Mouse (Mus musculus): Measurements from ENCODE around the gene Nr6a1.

Gene Nr6a1

DNA sequence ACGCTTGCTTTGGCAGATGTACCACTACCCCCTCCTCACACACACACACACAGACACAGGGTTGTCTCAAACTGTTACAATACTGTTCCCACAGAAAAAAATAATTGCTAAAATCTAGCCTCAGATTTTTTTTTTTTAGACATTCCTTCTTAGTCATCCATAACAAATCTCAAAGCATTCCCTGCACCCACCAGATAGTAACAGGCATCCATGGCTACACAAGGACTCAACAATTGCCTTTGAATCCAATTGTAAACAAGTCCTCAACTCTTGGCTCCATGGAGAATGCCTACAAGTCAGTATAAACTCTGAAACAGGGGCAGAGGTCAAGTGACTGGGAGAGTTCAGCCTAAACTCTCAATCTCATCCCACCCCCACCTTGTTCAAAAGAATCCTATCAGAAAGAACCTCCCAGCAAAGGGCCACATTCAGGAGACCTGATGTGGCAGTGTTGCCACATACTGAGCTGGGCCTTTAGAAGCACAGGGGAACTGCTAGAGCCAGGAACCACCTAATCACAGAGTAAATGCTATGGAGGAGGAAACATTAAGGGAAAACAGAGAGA is 52.9 kb downstream of the Nr6a1 start:
- no peak for DNase-seq (ENCODE audit: low spot score in 2 of 2)

- no peak for DNase-seq (ENCODE audit: low spot score in 2 of 2)
Measured at GRCm38 (mm10) chr2:38872730-38873129, 54.8 kb downstream of the Nr6a1 start.

DNA sequence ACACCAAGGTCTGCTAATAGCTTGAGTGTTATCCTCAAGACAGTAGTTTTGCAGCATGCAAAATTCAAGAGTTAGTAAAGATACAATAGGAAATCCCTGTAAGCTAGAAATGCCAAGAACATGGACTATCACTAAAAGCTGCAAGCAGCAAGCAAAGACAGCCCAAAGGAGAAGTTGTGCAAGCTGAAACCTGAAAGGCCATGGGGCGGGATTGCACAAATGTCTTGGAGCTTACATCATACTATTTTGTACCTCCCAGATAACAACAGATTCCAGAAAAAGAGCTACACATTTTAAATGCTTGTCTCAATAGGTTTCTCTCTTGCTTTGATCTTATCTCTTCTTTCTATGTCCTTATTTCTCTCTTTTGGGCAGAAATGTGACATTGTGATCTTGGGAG is 60.8 kb downstream of the Nr6a1 start:
- no peak for DNase-seq (ENCODE audit: low spot score in 2 of 2)

DNA sequence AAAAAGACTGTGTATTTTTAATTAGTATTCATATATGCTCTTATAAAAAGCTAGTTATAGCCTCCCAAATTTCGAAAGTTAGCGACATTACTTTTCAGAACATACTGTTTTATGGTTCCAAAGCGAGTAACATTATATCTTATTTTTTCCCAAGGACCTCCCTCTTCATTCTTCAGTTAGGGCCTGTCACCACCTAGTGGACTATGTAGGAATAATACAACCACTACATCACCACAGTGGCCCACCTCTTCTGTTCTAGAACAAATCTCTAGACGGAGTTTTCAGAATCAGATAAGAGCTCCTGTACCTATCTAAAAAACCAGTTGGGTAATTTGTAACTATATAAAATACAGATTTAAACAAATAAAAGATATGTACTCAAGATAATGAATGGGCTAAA is 63.5 kb downstream of the Nr6a1 start:
- no peak for DNase-seq (ENCODE audit: low spot score in 2 of 2)

DNA sequence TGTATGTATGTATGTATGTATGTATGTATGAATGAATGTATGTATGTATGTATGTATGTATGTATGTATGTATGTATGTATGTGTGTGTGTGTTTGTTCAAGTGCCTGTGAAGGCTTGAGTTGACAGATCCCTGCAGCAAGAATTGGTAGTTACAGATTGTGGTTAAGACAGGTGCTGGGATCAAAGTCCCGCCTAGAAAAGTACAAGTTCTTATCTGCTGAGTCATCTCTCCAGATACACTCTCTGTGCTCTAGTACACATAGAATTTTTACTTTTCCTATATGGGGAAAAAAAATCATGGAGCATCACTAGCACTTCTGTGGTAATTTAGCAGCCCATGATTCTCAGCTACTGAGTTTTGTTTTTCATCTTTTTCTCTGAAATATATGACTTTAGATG is 75.7 kb downstream of the Nr6a1 start:
- DNase-seq (ENCODE audit: low spot score in 2 of 2), result no peak

DNA sequence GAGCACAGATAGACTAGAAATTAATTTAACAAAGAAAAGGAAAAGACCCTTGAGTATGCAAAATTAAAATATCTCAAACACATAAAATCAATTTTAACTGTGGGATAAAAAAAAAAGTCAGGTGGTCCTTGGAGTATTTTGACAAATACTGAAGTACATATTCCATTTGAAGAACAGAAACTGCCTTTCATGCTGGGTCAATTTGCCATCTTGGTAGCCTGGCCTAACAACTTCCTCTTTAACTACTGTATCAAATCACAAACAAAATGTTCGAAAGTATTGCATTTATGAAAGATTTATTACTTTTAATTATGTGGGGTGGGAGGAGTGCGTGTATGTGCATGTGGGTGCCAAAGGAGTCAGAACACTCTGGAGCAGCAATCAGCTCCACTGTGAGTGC is 81.2 kb downstream of the Nr6a1 start:
- no peak for DNase-seq (ENCODE audit: low spot score in 2 of 2)

- DNase-seq (ENCODE audit: low spot score in 2 of 2), result no peak
Measured at GRCm38 (mm10) chr2:38835489-38835888, 92.0 kb downstream of the Nr6a1 start.

GRCm38 (mm10) chr2:38831976-38832375 is 95.5 kb downstream of the Nr6a1 start:
- DNase-seq (ENCODE audit: low spot score in 2 of 2), result no peak

DNA sequence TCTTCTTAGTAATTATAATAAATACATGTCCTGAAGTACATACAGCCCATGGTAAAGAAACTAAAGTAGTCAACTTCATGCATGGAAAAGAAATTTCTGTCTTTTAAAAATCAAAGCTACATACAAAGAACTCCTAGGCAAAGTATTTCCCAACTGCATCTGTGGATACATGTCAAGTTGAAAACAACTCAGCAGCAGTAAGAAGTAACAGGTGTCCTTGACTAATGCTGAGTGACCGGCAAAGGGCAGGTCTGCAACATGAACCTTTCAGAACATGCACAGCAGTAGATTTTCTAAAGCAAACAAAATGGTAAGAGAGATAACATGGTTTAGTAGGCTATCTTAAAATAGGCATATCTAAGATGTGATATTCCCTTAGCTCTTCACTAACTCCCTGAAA is 98.0 kb downstream of the Nr6a1 start:
- DNase-seq (ENCODE audit: low spot score in 2 of 2), result no peak

DNA sequence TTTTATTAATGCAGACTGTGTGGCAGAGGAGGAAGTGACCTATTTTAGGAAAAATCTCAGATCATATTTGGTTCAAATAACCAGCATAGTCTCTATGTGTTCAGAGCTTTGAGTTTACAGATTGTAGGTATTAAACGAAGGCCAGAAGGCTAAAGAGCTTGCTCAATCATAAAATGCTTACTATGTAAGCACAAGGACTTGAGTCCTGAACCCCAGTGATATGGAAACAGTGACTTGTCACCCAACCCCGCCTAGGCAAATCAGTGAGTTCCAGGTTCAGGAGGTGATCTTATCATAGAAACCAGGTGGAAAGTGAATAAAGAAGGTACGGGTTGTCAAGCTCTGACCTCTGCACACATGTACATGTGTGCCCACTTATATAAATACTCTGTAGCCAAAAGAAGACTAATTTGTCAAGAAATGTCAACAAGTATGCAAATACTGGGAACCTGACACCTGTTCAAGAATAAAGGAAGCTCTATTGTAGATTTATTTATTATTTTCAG is 99.6 kb downstream of the Nr6a1 start:
- DNase-seq (ENCODE audit: low spot score in 2 of 2), result no peak

GRCm38 (mm10) chr2:38826189-38826588 is 101.3 kb downstream of the Nr6a1 start:
- no peak for DNase-seq (ENCODE audit: low spot score in 2 of 2)

GRCm38 (mm10) chr2:38824791-38825768 is 102.4 kb downstream of the Nr6a1 start:
- DNase-seq (ENCODE audit: low spot score in 2 of 2), result no peak

DNA sequence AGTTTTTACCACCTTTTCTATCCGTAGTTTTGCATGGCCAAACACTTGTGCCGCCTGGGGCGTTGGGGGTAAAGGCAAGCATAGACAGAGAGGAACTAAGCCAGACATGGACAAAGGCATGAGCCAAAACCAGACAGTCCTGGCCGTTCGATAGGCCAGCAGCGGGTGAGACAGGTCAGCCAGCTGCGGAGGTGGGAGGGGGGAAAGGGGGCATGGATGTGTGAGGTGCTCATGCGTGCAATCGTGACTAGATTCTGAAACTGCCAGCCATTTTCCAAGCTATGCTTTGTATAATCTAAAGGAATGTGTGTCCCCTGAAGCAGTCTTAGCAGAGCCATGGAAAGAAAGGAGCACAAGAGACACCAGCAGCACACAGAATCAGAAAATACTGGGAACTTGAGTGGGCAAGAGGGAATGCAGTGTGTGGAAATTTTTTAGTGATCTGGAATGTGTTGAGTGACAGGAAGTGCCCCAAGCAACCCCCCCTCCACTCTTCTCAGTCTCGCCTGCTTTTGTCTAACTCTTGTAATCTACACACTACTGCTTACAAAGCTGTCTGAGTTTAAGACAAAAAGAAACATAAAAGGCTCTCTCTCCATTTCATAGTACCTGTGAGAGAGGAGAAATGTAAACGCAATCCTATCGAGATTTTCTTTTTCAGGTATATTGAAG is 103.4 kb downstream of the Nr6a1 start:
- peak; percentile 26 to 69 for DNase-seq (ENCODE audit: low spot score in 2 of 2)

DNA sequence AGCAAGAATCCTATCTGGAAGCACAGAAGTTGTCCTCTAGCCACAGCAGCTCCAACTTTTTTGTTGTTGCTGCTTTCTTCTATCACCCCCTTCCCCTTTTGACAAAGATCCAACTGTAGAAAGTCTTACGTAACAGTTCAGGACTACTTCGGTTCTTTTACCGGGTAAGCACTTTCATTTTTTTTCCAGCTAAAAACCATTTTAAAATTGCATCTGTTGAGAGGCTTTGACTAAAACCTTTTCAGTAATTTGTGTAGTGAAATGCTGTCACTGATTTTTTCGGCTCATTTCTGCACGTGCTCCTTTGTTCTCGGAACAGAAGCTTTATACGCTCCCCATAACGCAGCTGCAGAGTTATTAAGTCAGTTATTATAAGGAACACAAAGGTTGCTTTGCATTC is 104.1 kb downstream of the Nr6a1 start:
- no peak for DNase-seq (ENCODE audit: low spot score in 2 of 2)

DNA sequence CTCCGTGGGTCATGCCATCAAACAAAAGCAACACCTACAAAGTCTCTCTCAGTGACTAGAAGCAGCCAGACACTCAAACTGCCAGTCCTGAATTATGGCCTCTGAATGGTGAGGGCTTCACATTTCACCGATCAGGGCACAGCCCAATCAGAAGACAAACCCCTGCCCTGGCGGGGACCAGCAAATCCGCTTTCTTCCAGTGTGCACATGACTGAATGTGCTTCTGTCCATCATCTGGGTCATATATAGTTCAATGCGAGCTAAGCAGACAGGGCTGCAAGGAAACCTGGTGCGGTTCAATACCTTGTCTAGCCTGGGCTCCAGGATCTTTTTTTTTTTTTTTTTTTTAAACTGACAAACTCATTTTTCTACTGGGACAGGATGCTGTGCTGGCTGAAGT is 104.5 kb downstream of the Nr6a1 start:
- DNase-seq (ENCODE audit: low spot score in 2 of 2), result peak; percentile 49 to 70

DNA sequence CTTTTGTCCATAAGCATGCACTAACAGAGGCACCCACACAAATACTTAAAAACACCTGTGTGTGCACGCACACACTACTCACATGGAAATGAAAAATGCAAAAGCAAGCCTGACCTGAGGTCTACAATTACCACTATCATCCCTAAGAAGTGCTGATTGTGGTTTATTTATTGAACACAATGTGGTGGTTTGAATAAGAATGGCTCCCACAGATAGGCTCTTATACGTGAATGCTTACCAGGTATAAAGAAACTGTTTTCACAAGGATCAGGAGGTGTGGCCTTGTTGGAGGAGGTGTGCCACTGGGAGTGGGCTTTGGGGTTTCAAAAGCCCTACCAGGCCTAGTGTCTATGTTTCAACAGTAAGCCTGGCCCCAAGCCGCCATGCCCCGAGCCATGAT is 110.0 kb downstream of the Nr6a1 start:
- DNase-seq (ENCODE audit: low spot score in 2 of 2), result no peak

DNA sequence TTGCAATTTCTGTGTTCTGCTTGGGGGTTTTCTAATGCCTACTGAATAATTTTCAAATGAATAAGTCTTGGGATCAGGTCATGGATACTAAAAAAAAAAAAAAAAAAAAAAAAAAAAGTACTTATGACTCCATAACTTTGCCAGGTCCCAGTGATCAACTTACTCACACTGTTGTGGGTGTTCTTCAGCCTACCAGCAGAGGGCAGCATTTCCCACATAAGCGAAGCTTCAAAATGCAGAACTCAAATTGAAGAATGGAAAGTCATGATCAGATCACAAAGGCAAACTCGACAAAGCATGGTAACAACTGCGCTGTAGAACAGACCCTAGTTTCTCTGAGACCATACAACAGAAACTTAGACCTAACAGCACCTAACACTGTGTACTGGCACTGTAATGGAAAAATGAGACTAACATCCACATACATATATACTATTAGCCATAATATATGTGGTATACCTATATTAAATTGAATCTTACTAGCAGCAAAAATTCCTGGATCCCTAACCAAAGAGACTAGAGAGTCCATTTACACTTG is 130.3 kb downstream of the Nr6a1 start:
- peak; percentile 62 to 84 for DNase-seq (ENCODE audit: low spot score in 2 of 2)

DNA sequence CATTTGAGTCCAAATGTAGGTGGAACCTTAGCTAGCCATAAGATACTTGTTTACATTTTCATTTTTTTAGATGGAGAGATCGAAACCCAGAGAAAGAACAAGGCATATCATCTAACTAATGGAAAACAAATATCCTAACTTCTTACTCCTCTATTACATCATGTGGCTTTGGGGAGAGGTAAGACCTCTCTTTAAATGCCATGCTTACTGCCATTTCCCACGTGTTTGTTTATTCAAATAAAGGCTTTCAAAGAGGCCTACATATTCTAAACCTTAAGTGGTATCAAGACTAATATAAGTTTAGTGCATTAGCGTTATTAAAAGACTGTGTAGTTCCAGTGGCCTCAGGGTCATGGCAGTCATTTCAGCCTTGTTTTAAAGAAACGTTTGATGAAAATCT is 140.2 kb downstream of the Nr6a1 start:
- DNase-seq (ENCODE audit: low spot score in 2 of 2), result no peak

GRCm38 (mm10) chr2:38786216-38786960 is 141.1 kb downstream of the Nr6a1 start:
- no peak for DNase-seq (ENCODE audit: low spot score in 2 of 2)

DNA sequence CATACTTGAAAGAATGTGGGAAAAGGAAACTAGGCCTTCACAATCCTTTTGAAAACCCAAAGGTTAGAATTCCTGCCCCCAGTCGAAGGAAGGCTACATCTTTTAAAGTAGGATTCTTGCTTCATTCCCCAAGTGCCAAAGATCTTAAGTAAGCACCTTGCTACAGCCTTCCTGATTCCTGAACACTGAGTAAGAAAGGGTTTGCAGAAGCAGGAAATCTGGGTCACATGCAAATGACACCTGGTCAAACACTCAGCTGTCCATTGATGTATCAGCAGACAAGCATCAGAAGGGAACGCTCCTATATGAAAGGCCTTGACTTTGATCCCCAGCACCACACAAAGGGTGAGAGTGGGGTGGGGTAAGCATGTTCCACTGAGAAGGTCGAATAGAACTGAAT is 142.4 kb downstream of the Nr6a1 start:
- no peak for DNase-seq (ENCODE audit: low spot score in 2 of 2)

- no peak for DNase-seq (ENCODE audit: low spot score in 2 of 2)
Measured at GRCm38 (mm10) chr2:38784396-38784795, 143.1 kb downstream of the Nr6a1 start.

GRCm38 (mm10) chr2:38783364-38783763 is 144.1 kb downstream of the Nr6a1 start:
- no peak for DNase-seq (ENCODE audit: low spot score in 2 of 2)
